8 mouse cellular contexts compared by ENCODE assay signal in the genomic region with DNA sequence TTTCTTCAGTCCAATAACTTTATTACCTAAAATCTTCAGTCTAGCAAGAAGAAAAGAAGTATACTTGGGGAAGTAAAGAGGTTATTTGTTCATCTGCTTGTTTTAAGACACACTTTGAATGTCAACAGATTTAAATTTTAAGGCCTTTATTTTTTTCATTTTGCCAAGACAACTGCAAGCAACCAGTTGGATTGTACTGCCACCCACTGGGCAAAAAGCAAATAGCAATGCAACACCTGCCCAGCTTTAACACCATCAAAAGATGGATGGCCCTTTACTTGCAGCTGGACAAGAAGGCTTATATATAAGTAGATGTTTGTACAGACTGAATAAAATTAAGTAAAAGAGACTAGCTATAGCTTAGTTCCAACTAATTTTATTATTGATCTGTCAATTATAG. TPM values are rescaled to one million over a fixed set of nuclear protein-coding genes. Genes with fewer than 3 reads are reported as not detected.
A peak's percentile ranks its signal among the peaks of the same experiment; 100 is the strongest.
DNase-seq lines count a peak whose midpoint lies in the region; ATAC-seq and TF ChIP-seq lines count a peak whose summit lies in the region.

No protein-coding gene starts in this region.

- H3K9ac ChIP-seq in kidney, embryonic 14.5 days (ENCODE audit: low read depth, low read length): no peak overlapping the region

- no peaks in the 10 kb centered on the region for H3K4me1 ChIP-seq in kidney, adult 2 months (ENCODE audit: control insufficient read depth, insufficient read depth, low read length)
- no peaks in the 10 kb centered on the region for H3K4me1 ChIP-seq in kidney, embryonic 14.5 days (ENCODE audit: control insufficient read depth, insufficient read depth, low read length)

- no peak overlapping the region for H3K4me2 ChIP-seq in kidney, embryonic 14.5 days (replicated peaks; ENCODE audit: low read depth, low read length)

- H3K4me3 ChIP-seq in kidney, adult 2 months (ENCODE audit: insufficient read depth, low read depth, low read length): no peak overlapping the region
- H3K4me3 ChIP-seq in kidney, embryonic 14.5 days (ENCODE audit: low read length): no peak overlapping the region

- H3K27ac ChIP-seq in kidney, adult 2 months (ENCODE audit: insufficient read depth, low read depth, low read length): no peak overlapping the region
- no peak overlapping the region for H3K27ac ChIP-seq in kidney, embryonic 14.5 days (ENCODE audit: low read depth, low read length)

- no peak for TF ChIP-seq POLR2A in kidney, adult 2 months (IDR thresholded peaks at IDR 0.05; ENCODE audit: low read depth, low read length)

- no peaks in the 10 kb centered on the region for H3K9me3 ChIP-seq in kidney, embryonic 14.5 days (ENCODE audit: control insufficient read depth, low read length)

- TF ChIP-seq CTCF in kidney, adult 2 months (conservative IDR thresholded peaks at IDR 0.05; ENCODE audit: insufficient read depth, insufficient read length, low read depth, low read length): peak; percentile 62

- H3K27me3 ChIP-seq in kidney, adult 2 months (replicated peaks; ENCODE audit: control insufficient read depth, insufficient read depth, low read length): no peaks in the 10 kb centered on the region
- H3K27me3 ChIP-seq in kidney, embryonic 14.5 days (ENCODE audit: control insufficient read depth, insufficient read depth, low read length): no peaks in the 10 kb centered on the region

- ATAC-seq in kidney, embryonic 14.5 days (ENCODE audit: low FRiP score, low TSS enrichment): no peak

- no peaks in the 10 kb centered on the region; the same call in 1 of the 2 replicates for H3K36me3 ChIP-seq in kidney, adult 2 months (ENCODE audit: control insufficient read depth, insufficient read depth, low read length)
- peaks cover 8% of the 10 kb centered on the region; the same call in 1 of the 2 replicates for H3K36me3 ChIP-seq in kidney, embryonic 14.5 days (ENCODE audit: control insufficient read depth, insufficient read depth, low read length)

- peak; percentile 58 for DNase-seq in kidney, adult 2 months
- DNase-seq in MEL-GATA-1-ER (ENCODE audit: extremely low read depth, low read depth): peak; percentile 38
- peak; percentile 53 for DNase-seq in c-Kit-positive CD71-positive TER-119-negative erythroid progenitor cells, embryonic 14.5 days (ENCODE audit: low read depth)
- DNase-seq in gastrocnemius, postnatal 10 days: peak; percentile 58
- peak; percentile 28 to 62 for DNase-seq in layer of hippocampus, postnatal 36 days
- DNase-seq in naive thymus-derived CD4-positive, alpha-beta T cell, adult 2 months (ENCODE audit: low read depth): peak; percentile 65
- peak; percentile 7 to 49 for DNase-seq in thymus, postnatal 10 days (ENCODE audit: low spot score in 2 of 2)

RNA-seq across cellular contexts. Expression of gene Cacul1, which starts 27.3 kb away (rescaled TPM):
- 13.9 and 14.0 TPM in 2 replicates for polyA plus RNA-seq in kidney, adult 2 months (2012; rRNA removed)
- polyA plus RNA-seq in kidney, embryonic 14.5 days (2014; fragmentation: Nextera tagmentation; extraction: Ambion mirVana): 16.6 and 32.7 TPM in 2 replicates
- 10 to 100 TPM; 26.7 to 28.6 TPM for total RNA-seq in gastrocnemius, postnatal 10 days (2021)
- total RNA-seq in layer of hippocampus, postnatal 36 days (2021): 10 to 100 TPM; 48.0 to 53.6 TPM
